Mouse (Mus musculus): ENCODE results near the gene Cd207. TPM values are rescaled to one million over a fixed set of nuclear protein-coding genes. Genes with fewer than 3 reads are reported as not detected.
"Not testable (repeated sequence)": the region's sequence is repeated elsewhere in the genome, so short reads cannot be mapped to it uniquely, and the experiment has no call there.

The Cd207 gene
- total RNA-seq, 2 experiments from 2014 or later: not detected

GRCm38 (mm10) chr6:83690936-83691335 is 13.3 kb upstream of the Cd207 start:
- TF ChIP-seq CTCF (conservative IDR thresholded peaks at IDR 0.05): no peak
- Histone ChIP-seq H3K27ac (no peak overlapping the region), H3K4me3 (no peak overlapping the region)
- DNase-seq (ENCODE audit: low spot score in 2 of 2): no peak

DNA sequence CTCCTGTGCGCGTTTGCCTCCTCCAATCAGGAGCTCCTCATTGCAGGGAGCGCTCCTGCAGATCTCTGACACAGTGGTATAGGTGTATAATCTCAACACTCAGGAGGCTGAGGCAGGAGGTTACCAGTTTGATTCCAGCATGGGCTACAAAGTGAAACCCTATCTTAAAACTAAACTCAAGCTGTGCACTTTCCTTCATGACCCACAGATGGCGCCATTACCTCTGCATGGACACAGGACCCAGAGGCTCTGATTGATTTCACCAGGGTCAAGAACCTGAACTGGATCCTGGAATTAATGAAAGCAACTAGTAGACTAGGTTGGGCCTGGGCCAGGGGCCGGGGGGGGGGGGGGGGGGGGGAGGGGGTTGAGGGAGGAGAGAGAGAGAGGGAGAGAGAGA is 12.6 kb upstream of the Cd207 start:
- peak; percentile 81 for TF ChIP-seq CTCF (conservative IDR thresholded peaks at IDR 0.05)
- H3K4me3 ChIP-seq: no peak overlapping the region
- no peak overlapping the region for H3K27ac ChIP-seq
- DNase-seq (ENCODE audit: low spot score in 2 of 2): peak; percentile 5 to 46

- DNase-seq (ENCODE audit: low spot score in 2 of 2): no peak
- Histone ChIP-seq H3K27ac (no peak overlapping the region), H3K4me3 (no peak overlapping the region)
- TF ChIP-seq CTCF (conservative IDR thresholded peaks at IDR 0.05): no peak
Observed at GRCm38 (mm10) chr6:83689374-83689773, 11.7 kb upstream of the Cd207 start.

- TF ChIP-seq CTCF (conservative IDR thresholded peaks at IDR 0.05): peak; percentile 95
- no peak overlapping the region for H3K4me3 ChIP-seq
- H3K27ac ChIP-seq: no peak overlapping the region
- DNase-seq (ENCODE audit: low spot score in 2 of 2): peak; percentile 71 to 88
Observed at GRCm38 (mm10) chr6:83673395-83673794, 4.3 kb downstream of the Cd207 start.

GRCm38 (mm10) chr6:83665009-83665408 is 12.6 kb downstream of the Cd207 start:
- H3K4me3 ChIP-seq: no peak overlapping the region
- H3K27ac ChIP-seq: no peak overlapping the region
- peak in 1 of 2 experiments; percentile 7 for DNase-seq (ENCODE audit: low spot score in 2 of 2)
- TF ChIP-seq CTCF (conservative IDR thresholded peaks at IDR 0.05): no peak

DNA sequence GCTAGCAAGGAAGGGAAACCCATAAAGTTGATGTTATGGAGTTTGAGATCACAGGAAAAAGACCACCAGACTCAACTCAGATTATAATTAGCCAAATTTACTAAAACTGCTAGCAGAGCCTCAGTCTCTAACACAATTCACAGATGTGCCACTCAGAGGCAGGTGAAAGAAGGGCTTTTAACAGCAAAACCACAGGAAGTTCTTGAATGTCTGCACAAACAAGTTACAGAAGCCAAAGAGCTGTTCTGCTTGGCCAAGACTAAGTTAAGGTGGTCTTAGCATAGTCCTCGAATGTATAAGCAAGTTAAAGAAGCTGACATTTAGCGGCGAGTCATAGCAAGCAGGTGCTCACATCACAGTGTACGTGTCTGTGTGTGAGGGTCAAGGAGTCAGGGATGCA is 16.8 kb downstream of the Cd207 start:
- H3K27ac ChIP-seq: no peak overlapping the region
- TF ChIP-seq CTCF (conservative IDR thresholded peaks at IDR 0.05): no peak
- H3K4me3 ChIP-seq: no peak overlapping the region
- DNase-seq (ENCODE audit: low spot score in 2 of 2): no peak

DNA sequence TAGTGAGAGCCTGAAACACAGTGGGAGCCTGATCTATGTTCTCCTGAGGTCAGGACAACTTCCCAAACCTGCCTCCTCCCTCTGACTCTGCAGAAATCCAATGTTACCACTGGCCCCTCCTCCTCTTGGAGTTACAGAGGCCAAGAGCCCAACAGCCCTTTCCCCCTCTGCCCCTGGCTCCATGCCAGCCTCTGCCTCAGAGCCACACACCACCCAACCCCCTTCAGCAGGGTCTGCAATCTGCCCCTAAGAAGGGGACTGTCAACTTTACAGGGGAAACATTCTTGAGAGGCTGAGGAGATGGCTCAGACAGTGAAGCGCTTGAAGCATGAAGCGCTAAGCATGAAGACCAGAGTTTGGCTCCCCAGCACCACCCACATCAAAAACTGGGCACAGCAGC is 21.6 kb downstream of the Cd207 start, which contains the start of gene Clec4f:
Gene Clec4f (minus strand): TSS at position 101 of the 400 bp plus-strand sequence.
- H3K4me3 ChIP-seq: no peak within 1 kb of the TSS
- no peak for DNase-seq (ENCODE audit: low spot score in 2 of 2)
- no peak within 1 kb of the TSS for H3K27ac ChIP-seq
- TF ChIP-seq CTCF (conservative IDR thresholded peaks at IDR 0.05): no peak

- Histone ChIP-seq H3K4me3 (no peak overlapping the region), H3K27ac (no peak overlapping the region)
- TF ChIP-seq CTCF (conservative IDR thresholded peaks at IDR 0.05): no peak
- DNase-seq (ENCODE audit: low spot score in 2 of 2): no peak
Observed at GRCm38 (mm10) chr6:83646715-83647114, 30.9 kb downstream of the Cd207 start.

- Histone ChIP-seq H3K4me3 (no peak overlapping the region), H3K27ac (no peak overlapping the region)
- TF ChIP-seq CTCF (conservative IDR thresholded peaks at IDR 0.05): no peak
- DNase-seq (ENCODE audit: low spot score in 2 of 2): no peak
Observed at GRCm38 (mm10) chr6:83635329-83635728, 42.3 kb downstream of the Cd207 start.

DNA sequence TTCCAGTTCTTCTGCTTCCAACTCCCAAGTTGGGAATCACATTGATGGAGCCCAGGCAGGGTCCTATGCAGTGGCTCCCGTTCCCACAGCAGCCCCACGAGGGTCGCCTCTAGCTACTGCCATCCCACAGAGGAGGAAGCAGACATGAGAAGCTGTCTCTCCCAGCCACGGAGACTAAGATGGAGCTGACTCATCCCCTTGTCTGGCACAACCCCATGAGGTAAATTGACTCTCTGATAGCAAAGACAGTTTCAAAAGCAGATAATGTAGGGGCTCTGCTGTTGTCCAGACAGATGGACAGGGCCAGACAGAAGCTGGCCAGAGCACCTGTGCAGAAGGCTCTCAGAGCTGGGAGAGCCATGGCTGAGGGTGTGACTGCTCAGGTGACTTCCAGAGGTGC is 43.0 kb downstream of the Cd207 start:
- not testable (repeated sequence) for H3K4me3 ChIP-seq; H3K27ac ChIP-seq; DNase-seq (ENCODE audit: low spot score in 2 of 2)

DNA sequence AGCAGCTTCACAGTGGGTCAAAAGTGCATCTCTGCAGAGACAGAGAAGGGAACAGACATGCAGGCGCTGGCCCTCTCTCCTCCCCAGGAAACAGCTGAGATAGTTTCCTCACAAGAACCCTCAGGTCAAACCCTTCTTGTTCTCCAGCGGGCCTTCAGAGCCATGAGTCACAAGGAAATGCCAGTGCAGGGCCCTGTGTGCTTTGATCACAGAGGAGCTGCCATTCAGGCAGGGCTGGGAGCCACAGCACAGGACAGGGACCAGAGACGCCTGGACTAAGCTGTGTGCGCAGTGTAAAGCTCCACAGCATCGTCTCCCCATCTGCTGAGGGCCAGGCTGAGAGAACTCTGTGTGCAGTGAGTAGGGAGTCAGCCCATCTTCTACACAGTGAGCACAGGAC is 43.6 kb downstream of the Cd207 start:
- H3K27ac ChIP-seq; H3K4me3 ChIP-seq; DNase-seq (ENCODE audit: low spot score in 2 of 2): not testable (repeated sequence)

GRCm38 (mm10) chr6:83631815-83632214 is 45.8 kb downstream of the Cd207 start:
- Histone ChIP-seq H3K4me3 (no peak overlapping the region), H3K27ac (no peak overlapping the region)
- DNase-seq (ENCODE audit: low spot score in 2 of 2): no peak
- no peak for TF ChIP-seq CTCF (conservative IDR thresholded peaks at IDR 0.05)

GRCm38 (mm10) chr6:83626781-83627180 is 50.9 kb downstream of the Cd207 start:
- H3K4me3 ChIP-seq: no peak overlapping the region
- TF ChIP-seq CTCF (conservative IDR thresholded peaks at IDR 0.05): no peak
- DNase-seq (ENCODE audit: low spot score in 2 of 2): no peak

More at GRCm38 (mm10) chr6:83626781-83627180, 50.9 kb downstream of the Cd207 start:
- H3K27ac ChIP-seq: no peak overlapping the region

Other genes with a start within 250 kb of the Cd207 start
- 10 to 100 TPM; 61.0 to 65.9 TPM for gene Tet3, start 218.8 kb downstream of the Cd207 start, total RNA-seq (2021)
- gene Dguok, start 170.9 kb downstream of the Cd207 start, total RNA-seq (2021): 10 to 100 TPM; 36.8 to 38.6 TPM
- not detected for gene Actg2, start 141.6 kb downstream of the Cd207 start, total RNA-seq (2021)
- gene Stambp, start 105.1 kb downstream of the Cd207 start, total RNA-seq (2021): 10 to 100 TPM; 33.0 to 35.5 TPM
- gene Clec4f, start 21.7 kb downstream of the Cd207 start, total RNA-seq (2021): not detected
- not detected for gene Vax2, start 33.4 kb upstream of the Cd207 start, total RNA-seq (2021)
- under 1 TPM; 0.31 to 0.42 TPM for gene Atp6v1b1, start 65.1 kb upstream of the Cd207 start, total RNA-seq (2021)
- gene Ankrd53, start 84.8 kb upstream of the Cd207 start, total RNA-seq (2021): not detected
- 10 to 100 TPM; 51.8 to 55.3 TPM for gene Tex261, start 98.0 kb upstream of the Cd207 start, total RNA-seq (2021)
- 10 to 100 TPM; 47.6 to 51.0 TPM for gene Nagk, start 117.1 kb upstream of the Cd207 start, total RNA-seq (2021)
- gene Paip2b, start 153.9 kb upstream of the Cd207 start, total RNA-seq (2021): 10 to 100 TPM; 48.6 to 48.9 TPM
- gene Zfp638, start 189.3 kb upstream of the Cd207 start, total RNA-seq (2021): 100 to 1,000 TPM; 127 to 136 TPM